Mouse (Mus musculus) megakaryocyte-erythroid progenitor cell, adult 5 weeks (primary cell): ENCODE measurements around the gene Vmn2r58. TPM values are rescaled to one million over a fixed set of nuclear protein-coding genes. Genes with fewer than 3 reads are reported as not detected.

Experiments used
- polyA plus RNA-seq: library from polyadenylated mRNA; stranded (reverse); fragments of >175 nt; gene quantifications from 2 replicates; pipeline ENCODE4 v1.2.3, GENCODE M21; 2012

The Vmn2r58 gene
- not detected in 2 replicates for polyA plus RNA-seq

GRCm38 (mm10) chr7:41872612-41873011 lies at the start of gene Vmn2r58:
Gene Vmn2r58, minus strand, starts transcription at chr7:41872712.

Other genes starting within 250 kb of the Vmn2r58 start
- gene Zfp788, start 239.5 kb downstream of the Vmn2r58 start, polyA plus RNA-seq: 0.29 and 0.37 TPM in 2 replicates
- gene Vmn2r59, start 186.3 kb upstream of the Vmn2r58 start, polyA plus RNA-seq: not detected in 2 replicates
- not detected in 2 replicates for gene Vmn2r60, start 235.1 kb upstream of the Vmn2r58 start, polyA plus RNA-seq